Mouse (Mus musculus) B cell, adult 67 days (primary cell): Measurements from ENCODE around the gene Lilr4b. TPM values are rescaled to one million over a fixed set of nuclear protein-coding genes. Genes with fewer than 3 reads are reported as not detected.

Source experiments
- total RNA-seq, 2 experiments: library from RNA; stranded (reverse); gene quantifications; 4 replicates each; pipeline ENCODE4 v1.2.4; 2023

The Lilr4b gene
- total RNA-seq, result 10 to 100 TPM in 1 of 2 experiments, 1 to 10 TPM in 1; 5.4 to 10.0 TPM

DNA sequence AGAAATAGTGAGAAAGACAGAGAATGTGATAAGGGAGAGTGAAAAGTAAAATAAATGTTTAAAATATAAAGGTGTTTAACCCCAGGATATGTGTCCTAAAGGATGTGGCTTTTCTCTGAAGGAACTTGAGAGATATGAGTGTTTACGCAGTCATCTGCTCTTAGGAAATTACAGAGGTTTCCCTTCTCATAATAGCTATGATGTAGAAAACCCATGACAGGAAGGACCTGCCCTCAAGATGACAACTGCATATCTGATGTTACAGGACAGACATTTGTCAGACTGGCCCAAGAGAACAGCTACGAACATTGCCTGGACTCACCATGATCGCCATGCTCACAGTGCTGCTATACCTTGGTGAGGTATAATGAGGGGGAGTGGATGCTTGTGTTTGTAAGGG lies at the start of gene Lilr4b, which contains the start of gene Gm49339:
Lilr4b (plus strand) TSS at position 236 of the 400 bp plus-strand sequence.
Gm49339 (plus strand) TSS at position 216 of the 400 bp plus-strand sequence.

DNA sequence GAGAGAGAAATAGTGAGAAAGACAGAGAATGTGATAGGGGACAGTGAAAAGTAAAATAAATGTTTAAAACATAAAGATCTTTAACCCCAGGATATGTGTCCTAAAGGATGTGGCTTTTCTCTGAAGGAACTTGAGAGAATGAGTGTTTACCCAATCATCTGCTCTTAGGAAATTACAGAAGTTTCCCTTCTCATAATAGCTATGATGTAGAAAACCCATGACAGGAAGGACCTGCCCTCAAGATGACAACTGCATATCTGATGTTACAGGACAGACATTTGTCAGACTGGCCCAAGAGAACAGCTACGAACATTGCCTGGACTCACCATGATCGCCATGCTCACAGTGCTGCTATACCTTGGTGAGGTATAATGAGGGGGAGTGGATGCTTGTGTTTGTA lies 10.3 kb downstream of the Lilr4b start, which contains the start of gene Lilrb4a:
Lilrb4a (plus strand) TSS at position 266 of the 400 bp plus-strand sequence.

Other genes starting within 250 kb of the Lilr4b start
- gene Gm49339, start within 50 bp of the Lilr4b start, total RNA-seq, result 1 to 10 TPM in 1 of 2 experiments, under 1 TPM in 1; 0.44 to 1.4 TPM
- gene Lilrb4a, start 10.3 kb downstream of the Lilr4b start, total RNA-seq, result 10 to 100 TPM; 14.5 to 15.4 TPM
- gene Fam162b, start 109.9 kb downstream of the Lilr4b start, total RNA-seq, result not detected
- gene Gprc6a, start 150.8 kb downstream of the Lilr4b start, total RNA-seq, result not detected
- gene Rfx6, start 197.1 kb downstream of the Lilr4b start, total RNA-seq, result not detected